19 mouse cellular contexts compared by ENCODE assay signal in genomic region chr9:85861065-85861464, GRCm38 (mm10). TPM values are rescaled to one million over a fixed set of nuclear protein-coding genes. Genes with fewer than 3 reads are reported as not detected.
"Had no signal": no experiment of that assay in that cellular context is flagged by ENCODE, and none has a peak within 500 bp of the region (broad histone marks: within the 10 kb centered on the region; RNA-seq: fewer than 3 reads in every experiment).

No protein-coding gene starts in this region.

- H3K36me3 ChIP-seq: limb, embryonic 12.5 days; limb, embryonic 15.5 days; stomach, embryonic 15.5 days had no signal

- H3K27me3 ChIP-seq: limb, embryonic 12.5 days; limb, embryonic 15.5 days; stomach, embryonic 15.5 days had no signal

- H3K9me3 ChIP-seq: limb, embryonic 12.5 days; limb, embryonic 15.5 days; stomach, embryonic 15.5 days had no signal

- H3K4me1 ChIP-seq: limb, embryonic 12.5 days; limb, embryonic 15.5 days; stomach, embryonic 15.5 days had no signal

- H3K4me3 ChIP-seq: layer of hippocampus, adult 2 months; limb, embryonic 12.5 days; limb, embryonic 15.5 days; stomach, embryonic 15.5 days had no signal

- DNase-seq: kidney, adult 18-20 months; kidney, adult 9 months; kidney, postnatal 25 days; layer of hippocampus, adult 9-11 months; liver, postnatal 0 days; midbrain, embryonic 14.5 days; right cerebral cortex, postnatal 14 days; right cerebral cortex, postnatal 4 days; thymus, adult 18-20 months; thymus, postnatal 4 days had no signal

- H3K27ac ChIP-seq: layer of hippocampus, adult 2 months; limb, embryonic 12.5 days; limb, embryonic 15.5 days; liver, embryonic 14.5 days; macrophage; stomach, embryonic 15.5 days had no signal

- H3K4me2 ChIP-seq: limb, embryonic 12.5 days; limb, embryonic 15.5 days; liver, embryonic 11.5 days; lung, embryonic 14.5 days; stomach, embryonic 15.5 days had no signal

- H3K9ac ChIP-seq: limb, embryonic 12.5 days; limb, embryonic 15.5 days; liver, embryonic 14.5 days; liver, postnatal 0 days; lung, embryonic 14.5 days; stomach, embryonic 15.5 days had no signal

- ATAC-seq: liver, postnatal 0 days; lung, postnatal 0 days had no signal

RNA-seq across cellular contexts. Expression of gene Tpbg, which starts 18.9 kb away (rescaled TPM):
- polyA plus RNA-seq: macrophage had no signal
